Mouse (Mus musculus): Measurements from ENCODE around the gene Ntng2. TPM values are rescaled to one million over a fixed set of nuclear protein-coding genes. Genes with fewer than 3 reads are reported as not detected.

The Ntng2 gene
- polyA plus RNA-seq, 1 experiment from 2014 or later: 3.5 TPM

GRCm38 (mm10) chr2:29183266-29183924 is 69.4 kb downstream of the Ntng2 start:
- Histone ChIP-seq H3K4me1 (ENCODE audit: control insufficient read depth, insufficient read depth, low read depth, low read length) (no peaks in the 10 kb centered on the region), H3K27me3 (replicated peaks; ENCODE audit: control insufficient read depth, insufficient read depth, low read length) (no peaks in the 10 kb centered on the region), H3K9me3 (ENCODE audit: control insufficient read depth, low read length) (no peaks in the 10 kb centered on the region), H3K27ac (ENCODE audit: low read depth, low read length) (no peak overlapping the region), H3K4me2 (ENCODE audit: low read length) (no peak overlapping the region), H3K36me3 (ENCODE audit: control insufficient read depth, insufficient read depth, low read length) (peaks cover 14% of the 10 kb centered on the region), H3K4me3 (ENCODE audit: low read length) (no peak overlapping the region), H3K9ac (ENCODE audit: low read depth, low read length) (no peak overlapping the region)
- no peak for ATAC-seq
- WGBS: 76% methylated on average over 6 of the region's 6 CpGs

- no peak overlapping the region for H3K9ac ChIP-seq (ENCODE audit: low read depth, low read length)
- H3K4me1 ChIP-seq (ENCODE audit: control insufficient read depth, insufficient read depth, low read depth, low read length): no peaks in the 10 kb centered on the region
- no peaks in the 10 kb centered on the region for H3K27me3 ChIP-seq (replicated peaks; ENCODE audit: control insufficient read depth, insufficient read depth, low read length)
- ATAC-seq: no peak
- WGBS: 88% methylated on average over 2 of the region's 2 CpGs
- H3K4me2 ChIP-seq (ENCODE audit: low read length): no peak overlapping the region
- H3K9me3 ChIP-seq (ENCODE audit: control insufficient read depth, low read length): no peaks in the 10 kb centered on the region
- no peak overlapping the region for H3K4me3 ChIP-seq (ENCODE audit: low read length)
- no peak overlapping the region for H3K27ac ChIP-seq (ENCODE audit: low read depth, low read length)
- peaks cover 24% of the 10 kb centered on the region for H3K36me3 ChIP-seq (ENCODE audit: control insufficient read depth, insufficient read depth, low read length)
These were observed 71.7 kb downstream of the Ntng2 start for GRCm38 (mm10) chr2:29181111-29181510.

GRCm38 (mm10) chr2:29179810-29180209 is 73.0 kb downstream of the Ntng2 start:
- ATAC-seq: no peak

GRCm38 (mm10) chr2:29174887-29175286 is 77.9 kb downstream of the Ntng2 start:
- Histone ChIP-seq H3K4me1 (ENCODE audit: control insufficient read depth, insufficient read depth, low read depth, low read length) (no peaks in the 10 kb centered on the region), H3K4me2 (ENCODE audit: low read length) (no peak overlapping the region), H3K9ac (ENCODE audit: low read depth, low read length) (no peak overlapping the region), H3K9me3 (ENCODE audit: control insufficient read depth, low read length) (no peaks in the 10 kb centered on the region), H3K27me3 (replicated peaks; ENCODE audit: control insufficient read depth, insufficient read depth, low read length) (no peaks in the 10 kb centered on the region), H3K27ac (ENCODE audit: low read depth, low read length) (no peak overlapping the region), H3K36me3 (ENCODE audit: control insufficient read depth, insufficient read depth, low read length) (peaks cover 44% of the 10 kb centered on the region), H3K4me3 (ENCODE audit: low read length) (no peak overlapping the region)
- no peak for ATAC-seq
- WGBS: 98% methylated on average over 3 of the region's 3 CpGs

More at GRCm38 (mm10) chr2:29179810-29180209, 73.0 kb downstream of the Ntng2 start:
- WGBS: 87% methylated on average over 4 of the region's 4 CpGs
- peaks cover 31% of the 10 kb centered on the region for H3K36me3 ChIP-seq (ENCODE audit: control insufficient read depth, insufficient read depth, low read length)
- H3K9ac ChIP-seq (ENCODE audit: low read depth, low read length): no peak overlapping the region
- no peaks in the 10 kb centered on the region for H3K27me3 ChIP-seq (replicated peaks; ENCODE audit: control insufficient read depth, insufficient read depth, low read length)
- H3K4me1 ChIP-seq (ENCODE audit: control insufficient read depth, insufficient read depth, low read depth, low read length): no peaks in the 10 kb centered on the region
- no peak overlapping the region for H3K27ac ChIP-seq (ENCODE audit: low read depth, low read length)
- no peak overlapping the region for H3K4me3 ChIP-seq (ENCODE audit: low read length)
- H3K4me2 ChIP-seq (ENCODE audit: low read length): no peak overlapping the region
- H3K9me3 ChIP-seq (ENCODE audit: control insufficient read depth, low read length): no peaks in the 10 kb centered on the region

GRCm38 (mm10) chr2:29168067-29168466 is 84.7 kb downstream of the Ntng2 start:
- Histone ChIP-seq H3K27me3 (replicated peaks; ENCODE audit: control insufficient read depth, insufficient read depth, low read length) (no peaks in the 10 kb centered on the region), H3K4me3 (ENCODE audit: low read length) (no peak overlapping the region), H3K36me3 (ENCODE audit: control insufficient read depth, insufficient read depth, low read length) (peaks cover 27% of the 10 kb centered on the region), H3K9me3 (ENCODE audit: control insufficient read depth, low read length) (no peaks in the 10 kb centered on the region), H3K4me1 (ENCODE audit: control insufficient read depth, insufficient read depth, low read depth, low read length) (no peaks in the 10 kb centered on the region), H3K27ac (ENCODE audit: low read depth, low read length) (no peak overlapping the region), H3K4me2 (ENCODE audit: low read length) (no peak overlapping the region), H3K9ac (ENCODE audit: low read depth, low read length) (no peak overlapping the region)
- no peak for ATAC-seq
- WGBS: 94% methylated on average over 5 of the region's 5 CpGs

GRCm38 (mm10) chr2:29151941-29152340 is 100.9 kb downstream of the Ntng2 start:
- Histone ChIP-seq H3K36me3 (ENCODE audit: control insufficient read depth, insufficient read depth, low read length) (peaks cover 32% of the 10 kb centered on the region), H3K27me3 (replicated peaks; ENCODE audit: control insufficient read depth, insufficient read depth, low read length) (no peaks in the 10 kb centered on the region), H3K9me3 (ENCODE audit: control insufficient read depth, low read length) (no peaks in the 10 kb centered on the region), H3K4me1 (ENCODE audit: control insufficient read depth, insufficient read depth, low read depth, low read length) (no peaks in the 10 kb centered on the region), H3K9ac (ENCODE audit: low read depth, low read length) (no peak overlapping the region), H3K27ac (ENCODE audit: low read depth, low read length) (no peak overlapping the region), H3K4me3 (ENCODE audit: low read length) (no peak overlapping the region), H3K4me2 (ENCODE audit: low read length) (no peak overlapping the region)
- ATAC-seq: no peak
- 31% methylated on average over 2 of the region's 2 CpGs for WGBS

Other genes starting within 250 kb of the Ntng2 start
- gene Cfap77, start 197.9 kb downstream of the Ntng2 start, polyA plus RNA-seq (2015; fragmentation: Nextera tagmentation; extraction: Ambion mirVana): 0.65 and 1.0 TPM in 2 replicates
- 6.7 and 7.7 TPM in 2 replicates for gene Ttf1, start 192.7 kb downstream of the Ntng2 start, polyA plus RNA-seq (2015; fragmentation: Nextera tagmentation; extraction: Ambion mirVana)
- gene Setx, start 128.8 kb downstream of the Ntng2 start, polyA plus RNA-seq (2015; fragmentation: Nextera tagmentation; extraction: Ambion mirVana): 9.3 and 10.2 TPM in 2 replicates
- 60.2 and 63.3 TPM in 2 replicates for gene Med27, start 93.8 kb upstream of the Ntng2 start, polyA plus RNA-seq (2015; fragmentation: Nextera tagmentation; extraction: Ambion mirVana)